ENCODE assay signal across 8 mouse cellular contexts in the genomic region with DNA sequence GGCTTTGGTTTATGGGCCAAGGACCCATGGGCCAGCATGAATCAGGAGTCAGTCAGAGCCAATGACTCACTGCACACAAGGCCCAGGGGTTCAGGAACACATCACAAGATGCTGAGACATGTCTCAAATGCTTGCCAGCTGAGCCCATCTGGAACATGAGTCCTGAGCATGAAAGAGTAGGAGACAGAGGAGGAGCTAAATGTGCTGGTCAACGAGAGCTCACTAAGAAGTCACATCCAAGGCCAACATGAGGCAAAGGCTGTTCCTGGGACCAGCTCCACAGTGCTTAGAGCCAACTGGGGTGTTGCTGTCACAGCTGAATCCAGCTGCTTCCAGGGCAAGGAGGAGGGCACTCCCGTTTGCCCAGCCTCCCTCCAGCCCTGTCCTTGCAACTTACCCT.
A peak's percentile ranks its signal among the peaks of the same experiment; 100 is the strongest.
DNase-seq lines count a peak whose midpoint lies in the region; ATAC-seq and TF ChIP-seq lines count a peak whose summit lies in the region.

No protein-coding gene starts in this region.

- H3K4me2 ChIP-seq in embryonic facial prominence, embryonic 12.5 days (replicated peaks) = no peak overlapping the region
- no peak overlapping the region for H3K4me2 ChIP-seq in heart, embryonic 16.5 days (ENCODE audit: low read depth, low read length)
- H3K4me2 ChIP-seq in limb, embryonic 13.5 days (replicated peaks) = no peak overlapping the region

- no peaks in the 10 kb centered on the region for H3K9me3 ChIP-seq in embryonic facial prominence, embryonic 12.5 days
- H3K9me3 ChIP-seq in heart, embryonic 16.5 days (replicated peaks; ENCODE audit: control insufficient read depth, low read length) = no peaks in the 10 kb centered on the region
- H3K9me3 ChIP-seq in limb, embryonic 13.5 days = no peaks in the 10 kb centered on the region

- no peak for ATAC-seq in embryonic facial prominence, embryonic 12.5 days (ENCODE audit: insufficient number of reproducible peaks, insufficient read depth, low FRiP score, low TSS enrichment)
- peak; percentile 39; the same call in 1 of the 2 replicates for ATAC-seq in heart, embryonic 16.5 days (replicated peaks; ENCODE audit: extremely low read depth, insufficient read depth, low FRiP score)
- no peak for ATAC-seq in limb, embryonic 13.5 days (ENCODE audit: low FRiP score, low read depth)
- no peak for ATAC-seq in megakaryocyte progenitor cell, adult 5-6 weeks (replicated peaks; ENCODE audit: poor library complexity)

- no peaks in the 10 kb centered on the region for H3K27me3 ChIP-seq in embryonic facial prominence, embryonic 12.5 days
- H3K27me3 ChIP-seq in heart, embryonic 16.5 days (ENCODE audit: control insufficient read depth, insufficient read depth, low read length) = no peaks in the 10 kb centered on the region
- peaks cover 56% of the 10 kb centered on the region for H3K27me3 ChIP-seq in limb, embryonic 13.5 days
- H3K27me3 ChIP-seq in thymus, adult 2 months (ENCODE audit: control insufficient read depth, insufficient read depth, low read length) = no peaks in the 10 kb centered on the region

- no peaks in the 10 kb centered on the region for H3K36me3 ChIP-seq in embryonic facial prominence, embryonic 12.5 days
- H3K36me3 ChIP-seq in heart, embryonic 16.5 days (ENCODE audit: control insufficient read depth, insufficient read depth) = no peaks in the 10 kb centered on the region
- no peaks in the 10 kb centered on the region for H3K36me3 ChIP-seq in limb, embryonic 13.5 days
- H3K36me3 ChIP-seq in thymus, adult 2 months (ENCODE audit: control insufficient read depth, insufficient read depth, low read length) = no peaks in the 10 kb centered on the region

- H3K9ac ChIP-seq in embryonic facial prominence, embryonic 12.5 days = no peak overlapping the region
- no peak overlapping the region for H3K9ac ChIP-seq in heart, embryonic 16.5 days (ENCODE audit: low read length)
- H3K9ac ChIP-seq in limb, embryonic 13.5 days = no peak overlapping the region

- no peak overlapping the region for H3K4me3 ChIP-seq in embryonic facial prominence, embryonic 12.5 days
- no peak overlapping the region for H3K4me3 ChIP-seq in heart, embryonic 16.5 days (ENCODE audit: low read length)
- H3K4me3 ChIP-seq in limb, embryonic 13.5 days = no peak overlapping the region
- no peak overlapping the region for H3K4me3 ChIP-seq in thymus, adult 2 months (ENCODE audit: control insufficient read depth, insufficient read depth, low read length)

- peak overlapping the region; percentile 47 for H3K27ac ChIP-seq in embryonic facial prominence, embryonic 12.5 days
- peak overlapping the region; percentile 68 for H3K27ac ChIP-seq in heart, embryonic 16.5 days (ENCODE audit: low read length)
- peak overlapping the region; percentile 76; the same call in 1 of the 2 replicates for H3K27ac ChIP-seq in limb, embryonic 13.5 days
- no peak overlapping the region for H3K27ac ChIP-seq in thymus, adult 2 months (ENCODE audit: control insufficient read depth, insufficient read depth, low read length)

- TF ChIP-seq CTCF in thymus, adult 2 months (IDR thresholded peaks at IDR 0.05; ENCODE audit: borderline replicate concordance, control insufficient read depth, extremely low read depth, insufficient read depth, low read length, poor library complexity) = no peak

- DNase-seq in 3T3-L1 (ENCODE audit: low read depth, low spot score) = peak; percentile 100
- DNase-seq in testis, postnatal 10 days (ENCODE audit: low spot score) = peak; percentile 74
- no peak for DNase-seq in thymus, adult 2 months
- DNase-seq in yolk sac, embryonic 10.5 days (ENCODE audit: low spot score) = no peak

- TF ChIP-seq POLR2A in thymus, adult 2 months (IDR thresholded peaks at IDR 0.05; ENCODE audit: control insufficient read depth, extremely low read depth, insufficient read depth, low read length, poor library complexity) = no peak

- H3K4me1 ChIP-seq in embryonic facial prominence, embryonic 12.5 days = peaks cover 21% of the 10 kb centered on the region
- peaks cover 21% of the 10 kb centered on the region for H3K4me1 ChIP-seq in heart, embryonic 16.5 days (ENCODE audit: control insufficient read depth, insufficient read depth, low read length)
- peaks cover 48% of the 10 kb centered on the region for H3K4me1 ChIP-seq in limb, embryonic 13.5 days
- H3K4me1 ChIP-seq in thymus, adult 2 months (replicated peaks; ENCODE audit: control insufficient read depth, insufficient read depth, low read length) = peaks cover 11% of the 10 kb centered on the region; the same call in 1 of the 2 replicates

- WGBS in embryonic facial prominence, embryonic 12.5 days = 51% methylated on average over 2 of the region's 2 CpGs
- 17% methylated on average over 2 of the region's 2 CpGs for WGBS in heart, embryonic 16.5 days
- 28% methylated on average over 2 of the region's 2 CpGs for WGBS in limb, embryonic 13.5 days
- 81% methylated on average over 2 of the region's 2 CpGs for WGBS in thymus, adult 2 months

Comparison
In these comparisons a context has a peak if more than half of its experiments do, and no peak if none do; other contexts are left out.
1. DNase-seq: peak in 3T3-L1 (single experiment) and testis, postnatal 10 days (single experiment); none in thymus, adult 2 months (single experiment) and yolk sac, embryonic 10.5 days (single experiment).